Mouse (Mus musculus) CD8-positive naive resting alpha-beta T cell, adult 2 months (primary cell): ENCODE results near the gene Tph1.
"Not testable (repeated sequence)": the region's sequence is repeated elsewhere in the genome, so short reads cannot be mapped to it uniquely, and the experiment has no call there.

Source experiments
- DNase-seq, 2 experiments: peaks; one replicate each; pipeline ENCODE4 v3.0.0; 2022; ENCODE audit warnings: low read depth in 2 of 2, low spot score in 2 of 2

The Tph1 gene

DNA sequence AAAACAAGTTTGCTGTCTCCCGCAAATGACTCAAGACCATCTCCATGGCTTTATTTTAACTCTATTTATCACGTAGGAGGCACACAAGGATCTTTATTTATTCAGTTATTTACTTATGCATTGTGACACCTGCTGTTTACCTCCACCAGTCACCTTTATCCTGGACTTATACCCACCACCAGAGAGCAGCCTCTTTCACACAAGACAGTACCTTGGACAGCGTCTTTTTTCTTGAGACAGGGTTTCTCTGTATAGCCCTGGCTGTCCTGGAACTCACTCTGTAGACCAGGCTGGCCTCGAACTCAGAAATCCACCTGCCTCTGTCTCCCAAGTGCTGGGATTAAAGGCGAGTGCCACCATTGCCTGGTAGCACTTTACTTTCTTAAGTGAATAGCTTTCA, 22.1 kb downstream of the Tph1 start:
- not testable (repeated sequence) for DNase-seq

- DNase-seq = no peak
Measured at GRCm38 (mm10) chr7:46648431-46649140, 23.8 kb downstream of the Tph1 start.

- DNase-seq = no peak
Measured at GRCm38 (mm10) chr7:46643172-46643571, 29.2 kb downstream of the Tph1 start.

- no peak for DNase-seq
Measured at GRCm38 (mm10) chr7:46640062-46640461, 32.3 kb downstream of the Tph1 start.

GRCm38 (mm10) chr7:46639692-46640031, 32.7 kb downstream of the Tph1 start, which contains the start of gene Sergef:
Gene Sergef, minus strand, starts transcription at chr7:46639807.
- DNase-seq = peak; percentile 70 to 72

DNA sequence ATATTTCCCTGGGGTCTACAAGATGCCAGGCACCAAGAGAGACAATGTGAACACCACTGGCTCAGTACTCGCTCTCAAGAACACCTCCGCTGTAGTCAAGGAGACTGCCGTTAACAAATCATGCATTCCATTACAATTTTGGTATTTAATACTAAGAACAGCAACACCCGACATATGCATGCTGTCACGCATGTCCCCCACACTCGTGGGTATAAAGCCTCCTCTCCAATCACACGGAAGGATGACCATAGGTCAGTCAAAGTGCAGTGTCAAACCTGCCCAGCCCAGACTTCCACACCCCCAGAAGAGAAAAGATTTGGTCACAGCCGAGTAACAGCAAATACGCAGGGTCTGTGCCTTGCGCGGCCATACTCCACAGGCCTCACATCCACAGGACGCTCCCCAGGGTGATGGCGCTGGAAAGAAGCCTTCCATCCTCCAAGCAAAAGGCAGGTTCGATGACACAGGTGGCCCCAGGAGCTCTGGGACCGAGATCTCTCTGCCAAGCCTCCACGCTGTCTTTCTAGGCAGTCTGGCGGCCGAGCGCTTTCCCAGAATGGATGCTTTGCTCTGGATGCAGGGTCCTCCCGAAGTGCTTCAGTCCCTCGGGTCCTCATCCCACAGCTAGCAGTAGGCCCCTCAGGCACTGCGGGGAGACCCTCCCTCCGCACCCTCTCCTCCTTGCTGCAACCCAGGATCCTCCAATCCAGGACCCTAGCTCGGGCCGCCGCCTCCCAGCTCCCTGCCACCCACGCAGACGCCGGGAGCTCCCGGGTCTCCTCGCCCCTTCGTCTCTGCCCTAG, 33.2 kb downstream of the Tph1 start:
- no peak for DNase-seq

- DNase-seq = no peak
Measured at GRCm38 (mm10) chr7:46628375-46628975, 43.9 kb downstream of the Tph1 start.

DNA sequence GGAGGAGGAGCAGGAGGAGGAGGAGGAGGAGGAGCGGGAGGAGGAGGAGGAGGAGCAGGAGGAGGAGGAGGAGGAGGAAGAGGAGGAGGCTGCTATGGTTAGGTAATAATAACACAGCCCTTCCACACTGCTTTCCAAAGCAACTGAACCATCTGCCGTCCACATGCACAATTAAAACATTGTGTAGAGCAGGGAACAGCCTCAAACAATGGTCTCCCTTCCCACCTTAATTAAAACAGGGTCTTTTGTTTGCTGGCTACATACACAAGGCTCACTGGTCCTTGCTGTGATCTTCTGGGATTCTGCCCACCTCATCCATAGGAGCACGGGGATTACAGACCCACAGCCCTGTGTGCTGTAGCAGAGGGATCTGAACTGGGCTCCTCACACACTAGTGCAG, 48.4 kb downstream of the Tph1 start:
- DNase-seq = no peak

DNA sequence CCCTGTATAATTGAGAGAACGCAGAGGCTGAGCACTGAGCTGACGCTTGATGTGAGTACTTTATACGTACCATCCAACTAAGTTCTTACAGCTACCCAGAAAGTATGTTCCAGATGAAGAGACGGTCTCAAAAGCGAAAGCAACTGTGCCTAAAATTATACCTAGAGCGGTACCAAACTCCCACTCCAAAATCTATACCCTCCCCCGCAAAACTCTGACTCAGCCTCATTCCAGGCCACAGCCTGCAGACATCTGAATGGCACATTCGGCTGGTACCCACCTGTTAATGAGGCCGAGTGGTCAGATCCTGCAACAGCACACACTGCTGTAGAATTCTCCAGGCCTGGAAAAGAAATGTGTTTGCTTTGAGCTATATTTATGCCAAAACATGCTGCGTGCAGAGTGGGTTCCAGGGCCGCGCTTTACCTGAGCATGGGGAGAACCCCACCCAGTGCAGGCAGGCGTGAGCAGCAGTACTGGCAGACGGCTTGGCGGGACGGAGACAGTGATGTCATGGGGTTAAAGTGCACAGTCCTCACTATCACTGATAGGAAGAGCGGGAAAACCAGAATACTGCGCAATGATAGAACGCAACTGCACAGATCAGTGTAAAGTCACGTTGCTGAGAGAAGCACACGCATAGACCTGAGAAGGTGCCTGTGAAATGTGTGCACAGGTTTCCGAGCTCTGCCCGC, 53.8 kb downstream of the Tph1 start:
- no peak for DNase-seq

- no peak for DNase-seq
Measured at GRCm38 (mm10) chr7:46616429-46617005, 55.8 kb downstream of the Tph1 start.

- DNase-seq = no peak
Measured at GRCm38 (mm10) chr7:46615256-46615977, 56.9 kb downstream of the Tph1 start.

GRCm38 (mm10) chr7:46614263-46614662, 58.1 kb downstream of the Tph1 start:
- no peak for DNase-seq

DNA sequence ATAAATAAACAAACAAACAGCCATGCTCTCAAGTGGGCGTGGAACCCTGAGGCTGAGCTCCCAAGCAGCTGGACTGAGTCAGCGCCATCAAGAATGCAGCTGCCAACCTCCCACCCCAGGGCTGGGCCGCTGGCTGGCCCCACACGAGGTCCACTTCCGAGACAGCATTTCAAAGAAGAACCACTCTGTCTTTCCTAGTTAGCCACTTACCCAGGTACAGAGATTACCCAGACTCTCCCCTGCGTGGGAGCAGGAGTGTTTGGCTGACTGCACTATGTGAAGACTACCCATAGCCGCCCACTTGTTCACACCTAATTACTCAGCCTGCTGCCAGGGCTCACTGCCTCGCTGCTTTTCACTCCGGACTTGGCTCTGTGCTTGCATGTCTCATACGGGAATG, 59.2 kb downstream of the Tph1 start:
- no peak for DNase-seq

DNA sequence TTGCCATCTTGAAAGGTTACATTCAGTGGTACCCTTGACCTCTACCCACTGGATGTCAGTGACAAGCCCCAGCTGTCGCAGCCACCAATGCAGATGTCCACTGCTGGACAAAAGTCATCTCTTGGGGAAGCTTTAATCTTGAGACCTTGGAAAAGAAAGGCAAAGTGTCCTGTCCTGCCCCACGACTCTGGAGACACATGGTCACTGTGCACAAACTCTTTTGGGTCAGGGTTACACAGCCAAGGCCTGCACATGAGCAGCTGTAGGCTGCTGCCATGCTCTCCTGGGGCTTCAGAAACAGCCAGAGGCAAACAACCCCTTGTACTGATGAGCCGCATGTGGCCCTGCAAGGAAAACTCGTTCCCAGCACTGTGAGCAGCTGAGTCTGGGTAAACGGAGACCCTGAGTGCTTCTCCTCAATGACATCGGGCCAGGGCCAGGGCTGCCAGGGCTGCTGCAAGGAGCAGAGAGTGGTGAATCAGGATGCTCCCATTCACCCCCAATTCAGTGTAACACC, 59.9 kb downstream of the Tph1 start:
- DNase-seq = no peak

- DNase-seq = no peak
Measured at GRCm38 (mm10) chr7:46611970-46612369, 60.4 kb downstream of the Tph1 start.

- no peak for DNase-seq
Measured at GRCm38 (mm10) chr7:46609317-46609716, 63.0 kb downstream of the Tph1 start.

DNA sequence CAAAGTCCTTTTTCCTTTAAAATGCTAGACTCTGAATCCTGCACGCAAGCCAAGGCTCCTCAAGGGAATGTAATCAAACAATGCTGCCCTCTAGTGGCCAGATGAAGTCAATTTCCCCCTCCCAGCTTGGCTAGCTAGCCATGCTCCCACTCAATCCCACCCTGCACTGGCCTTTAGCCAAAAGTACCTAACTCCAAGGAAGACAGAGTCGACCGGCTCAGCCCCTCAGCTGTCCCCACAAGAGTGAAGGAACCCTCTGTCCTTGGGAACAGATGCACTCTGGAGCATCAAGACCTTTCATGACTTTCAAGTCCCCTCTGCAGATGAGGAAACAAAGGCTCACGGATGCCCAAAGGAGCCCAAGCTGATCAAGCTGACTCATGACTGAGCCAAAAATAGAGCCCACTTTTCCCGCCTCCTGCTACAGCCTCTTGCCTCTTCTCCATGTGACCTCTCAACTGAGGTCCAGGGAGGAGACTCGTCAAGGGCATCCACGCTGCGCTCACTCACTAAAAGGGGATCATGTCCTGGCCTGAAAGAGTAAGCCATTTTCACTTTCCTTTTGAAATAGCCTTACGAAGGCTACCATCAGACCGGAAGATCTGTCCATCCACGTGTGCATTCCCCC, 64.8 kb downstream of the Tph1 start:
- peak; percentile 34 to 52 for DNase-seq

DNA sequence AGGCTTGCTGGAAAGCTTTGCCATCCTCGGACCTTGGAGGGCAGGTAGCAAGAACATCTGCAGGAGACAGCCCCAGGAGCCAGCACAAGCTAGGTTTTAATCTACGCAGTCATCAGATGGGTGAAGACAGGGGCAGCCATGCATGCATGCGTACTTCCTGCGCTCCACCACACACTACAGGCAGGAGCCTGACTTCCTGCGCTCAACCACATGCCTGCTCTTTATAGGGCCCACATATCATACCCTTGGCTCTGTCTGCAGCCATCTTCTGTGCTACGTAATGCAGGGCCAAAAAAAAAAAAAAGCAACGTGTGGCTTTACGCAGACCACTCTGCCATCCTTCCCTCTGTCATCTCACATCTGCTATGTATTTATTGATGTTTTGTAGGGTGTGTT, 65.3 kb downstream of the Tph1 start:
- DNase-seq = peak; percentile 48 to 65

DNA sequence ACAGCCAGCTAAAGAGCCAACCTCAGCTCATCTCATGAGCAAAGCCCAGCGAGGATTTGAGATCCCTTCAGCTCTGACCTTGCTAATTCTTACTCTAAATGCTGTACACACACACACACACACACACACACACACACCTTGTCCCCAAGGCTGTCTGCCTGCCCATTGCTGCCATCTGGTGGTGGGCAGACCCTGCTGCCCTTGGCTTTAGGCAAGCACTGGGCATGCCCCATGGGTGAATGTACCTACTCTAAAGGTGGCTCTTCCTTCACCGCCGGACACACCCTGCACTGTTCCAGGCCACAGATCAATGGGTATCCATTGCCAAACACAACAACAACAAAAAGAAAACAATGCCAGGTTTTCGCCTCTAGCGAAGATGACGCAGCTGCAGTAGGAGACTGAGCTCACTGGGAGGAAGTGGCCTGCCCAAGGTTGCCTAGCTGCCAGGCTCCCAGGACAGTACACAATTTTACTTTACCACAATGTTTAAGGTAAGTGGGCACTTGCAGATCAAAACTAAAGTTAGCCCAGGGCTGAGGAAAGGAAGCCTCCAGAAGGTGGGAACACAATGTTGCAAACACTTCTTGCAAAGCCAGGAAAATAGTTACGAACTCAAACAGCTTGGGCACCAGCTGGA, 65.8 kb downstream of the Tph1 start:
- peak; percentile 57 to 77 for DNase-seq
